Mouse (Mus musculus): ENCODE results near the gene 2210010C04Rik.

GRCm38 (mm10) chr6:41025873-41026650, 9.2 kb downstream of the 2210010C04Rik start:
- TF ChIP-seq CTCF (IDR thresholded peaks at IDR 0.05; ENCODE audit: low read depth, low read length): no peak
- no peak for TF ChIP-seq POLR2AphosphoS5 (IDR thresholded peaks at IDR 0.05; ENCODE audit: insufficient replicate concordance, low read depth, low read length)
